Mouse (Mus musculus) ES-E14 (cell line): ENCODE data around the gene Fstl3. TPM values are rescaled to one million over a fixed set of nuclear protein-coding genes. Genes with fewer than 3 reads are reported as not detected.

Experiments used
- DNase-seq: peaks from one replicate; pipeline ENCODE4 v3.0.0-alpha.2; 2013; ENCODE audit warnings: low read depth, low spot score
- H3K27ac ChIP-seq: 2 replicates; pipeline ENCODE4 v1.5.1; 2012; ENCODE audit warnings: low read depth, mild to moderate bottlenecking, low read length, moderate library complexity, mixed read lengths; ENCODE audit not compliant: poor library complexity, insufficient read depth, severe bottlenecking
- H3K36me3 ChIP-seq: 2 replicates; pipeline ENCODE4 v1.6.1; 2012; ENCODE audit warnings: mild to moderate bottlenecking, low read length, moderate library complexity, mixed read lengths; ENCODE audit not compliant: control insufficient read depth, poor library complexity, insufficient read depth, severe bottlenecking
- H3K4me1 ChIP-seq, 2 experiments: fragments of 150-350 bp in 1 of 2; sonication (generic) in 1 of 2; 2 replicates each; pipeline ENCODE4 v1.6.1; 2012; ENCODE audit warnings: low read length in 2 of 2, mild to moderate bottlenecking in 1 of 2, mixed read lengths in 1 of 2; ENCODE audit not compliant: control insufficient read depth in 2 of 2, insufficient read depth in 2 of 2, poor library complexity in 1 of 2
- H3K4me3 ChIP-seq, 2 experiments: fragments of 150-350 bp in 1 of 2; sonication (generic) in 1 of 2; 2 replicates each; pipeline ENCODE4 v1.5.1; 2012; ENCODE audit warnings: low read length in 2 of 2, low read depth in 1 of 2, mild to moderate bottlenecking in 1 of 2, mixed read lengths in 1 of 2; ENCODE audit not compliant: insufficient read depth in 1 of 2, poor library complexity in 1 of 2, severe bottlenecking in 1 of 2
- H3K9ac ChIP-seq: 2 replicates; pipeline ENCODE4 v1.6.1; 2012; ENCODE audit warnings: low read depth, mild to moderate bottlenecking, low read length, mixed read lengths; ENCODE audit not compliant: poor library complexity, insufficient read depth, severe bottlenecking
- H3K9me3 ChIP-seq: fragments of 150-350 bp; sonication (generic); 2 replicates; pipeline ENCODE4 v1.6.1; 2012; ENCODE audit warnings: low read depth, mild to moderate bottlenecking, low read length; ENCODE audit not compliant: control insufficient read depth, insufficient read depth
- CHD2 ChIP-seq: IDR thresholded peaks from 2 replicates; pipeline ENCODE4 v1.6.1; 2014; ENCODE audit warnings: mild to moderate bottlenecking, low read depth, low read length, inconsistent platforms
- HCFC1 ChIP-seq: IDR thresholded peaks from 2 replicates; pipeline ENCODE4 v1.6.1; 2012; ENCODE audit warnings: low read length, inconsistent platforms, borderline replicate concordance; ENCODE audit not compliant: insufficient read depth
- MAFK ChIP-seq: IDR thresholded peaks from 2 replicates; pipeline ENCODE4 v1.6.1; 2014; ENCODE audit warnings: mild to moderate bottlenecking, low read depth, low read length, inconsistent platforms; ENCODE audit not compliant: insufficient read depth
- ZC3H11A ChIP-seq: IDR thresholded peaks from 2 replicates; pipeline ENCODE4 v1.6.1; 2012; ENCODE audit warnings: low read depth, mild to moderate bottlenecking, inconsistent platforms, low read length, borderline replicate concordance
- ZNF384 ChIP-seq: IDR thresholded peaks from 2 replicates; pipeline ENCODE4 v1.6.1; 2012; ENCODE audit warnings: low read depth, low read length, inconsistent platforms
- in situ Hi-C, 2 experiments: fragments of 600-800 bp; cut with MboI; formaldehyde crosslinking; loops; one replicate each; pipeline ENCODE4 v1.15.1; 2025; ENCODE audit warnings: low sequenced_read_pairs in 2 of 2, inconsistent platforms in 1 of 2; ENCODE audit not compliant: unreplicated experiment in 2 of 2
- total RNA-seq: library from RNA; depleted of rRNA; stranded (reverse); fragments of 300-350 nt; gene quantifications from 2 replicates; pipeline ENCODE4 v1.2.3, GENCODE M21; 2012

Gene Fstl3
- total RNA-seq, 1 experiment = 7.1 TPM

- no peak for DNase-seq
- no peaks in the 10 kb centered on the region for H3K9me3 ChIP-seq
- H3K27ac ChIP-seq = no peak overlapping the region
- H3K36me3 ChIP-seq = peaks cover 37% of the 10 kb centered on the region
- in situ Hi-C loops = no loop called here
- H3K9ac ChIP-seq = 0 out of 2 replicates have a peak overlapping the region, but pooled peaks have one; percentile 4
- no peak overlapping the region for H3K4me3 ChIP-seq
- peaks cover 2 to 18% of the 10 kb centered on the region in 2 experiments; a peak in 1 of 4 replicates for H3K4me1 ChIP-seq
- no peak for TF ChIP-seq HCFC1
- TF ChIP-seq ZC3H11A = no peak
- TF ChIP-seq ZNF384 = no peak
- TF ChIP-seq CHD2 = no peak
- TF ChIP-seq MAFK = no peak
Observed at GRCm38 (mm10) chr10:79764234-79764633, 12.8 kb upstream of the Fstl3 start.

GRCm38 (mm10) chr10:79765228-79765745, 11.8 kb upstream of the Fstl3 start:
- TF ChIP-seq ZC3H11A (no peak), CHD2 (no peak), MAFK (no peak), ZNF384 (no peak), HCFC1 (no peak)
- DNase-seq = no peak
- peak overlapping the region; percentile 95; the same call in 1 of the 2 replicates for H3K9ac ChIP-seq
- H3K4me3 ChIP-seq = peak overlapping the region; percentile 88 to 93; a peak in 3 of 4 replicates
- H3K4me1 ChIP-seq = peaks cover 2 to 17% of the 10 kb centered on the region in 2 experiments; a peak in 1 of 4 replicates
- no peak overlapping the region for H3K27ac ChIP-seq
- in situ Hi-C loops = no loop called here
- H3K9me3 ChIP-seq = no peaks in the 10 kb centered on the region
- H3K36me3 ChIP-seq = peaks cover 35% of the 10 kb centered on the region

GRCm38 (mm10) chr10:79766001-79766507, 11.0 kb upstream of the Fstl3 start:
- in situ Hi-C loops = no loop called here
- H3K36me3 ChIP-seq = peaks cover 29% of the 10 kb centered on the region
- no peak for DNase-seq
- H3K9ac ChIP-seq = peak overlapping the region; percentile 95
- no peak for TF ChIP-seq ZNF384
- TF ChIP-seq ZC3H11A = no peak
- TF ChIP-seq CHD2 = no peak
- no peak for TF ChIP-seq HCFC1
- no peak for TF ChIP-seq MAFK
- H3K27ac ChIP-seq = peak overlapping the region; percentile 88; the same call in 1 of the 2 replicates
- H3K4me1 ChIP-seq = peaks cover 2 to 17% of the 10 kb centered on the region in 2 experiments; a peak in 1 of 4 replicates
- H3K4me3 ChIP-seq = peak overlapping the region; percentile 88 to 93
- H3K9me3 ChIP-seq = no peaks in the 10 kb centered on the region

- TF ChIP-seq HCFC1 = peak; percentile 68; the same call in 1 of the 2 replicates
- no peak for TF ChIP-seq ZNF384
- no peak for TF ChIP-seq MAFK
- in situ Hi-C loops = no loop called here
- peaks cover 2 to 17% of the 10 kb centered on the region in 2 experiments; a peak in 1 of 4 replicates for H3K4me1 ChIP-seq
- peak within 1 kb of the TSS; percentile 88 to 93 for H3K4me3 ChIP-seq
- DNase-seq = peak; percentile 100
- peak within 1 kb of the TSS; percentile 88 for H3K27ac ChIP-seq
- no peaks in the 10 kb centered on the region for H3K9me3 ChIP-seq
- peaks cover 22% of the 10 kb centered on the region for H3K36me3 ChIP-seq
- peak within 1 kb of the TSS; percentile 95 for H3K9ac ChIP-seq
Observed at GRCm38 (mm10) chr10:79766508-79767325, 10.4 kb upstream of the Fstl3 start, which contains the start of gene Rnf126. Gene Rnf126, minus strand, starts transcription at chr10:79766952.
